Mouse (Mus musculus) midbrain, postnatal 0 days (tissue): ENCODE data around the gene Gpr132. TPM values are rescaled to one million over a fixed set of nuclear protein-coding genes. Genes with fewer than 3 reads are reported as not detected.
"Not testable (repeated sequence)": the region's sequence is repeated elsewhere in the genome, so short reads cannot be mapped to it uniquely, and the experiment has no call there.

ENCODE experiments used
- ATAC-seq: fragments of 200-750 bp; cut with Nextera tagmentation; 2 replicates; pipeline ENCODE4 v1.8.0; 2017; ENCODE audit warnings: moderate number of reproducible peaks, mild to moderate bottlenecking, moderate TSS enrichment, moderate library complexity; ENCODE audit not compliant: low FRiP score
- DNase-seq: peaks from one replicate; pipeline ENCODE4 v3.0.0-alpha.2; 2015; ENCODE audit warnings: low spot score
- H3K27ac ChIP-seq: fragments of 300-500 bp; sonication (generic); 2 replicates; pipeline ENCODE4 v1.5.1; 2014; ENCODE audit warnings: low read depth, mild to moderate bottlenecking, low read length, mixed read lengths
- H3K27me3 ChIP-seq: fragments of 300-500 bp; sonication (generic); 2 replicates; pipeline ENCODE4 v1.6.1; 2014; ENCODE audit warnings: low read length, control low read depth, mixed read lengths; ENCODE audit not compliant: insufficient read depth
- H3K36me3 ChIP-seq: fragments of 300-500 bp; sonication (generic); 2 replicates; pipeline ENCODE4 v1.6.1; 2014; ENCODE audit warnings: low read length, control low read depth, mixed read lengths; ENCODE audit not compliant: insufficient read depth
- H3K4me1 ChIP-seq: fragments of 300-500 bp; sonication (generic); 2 replicates; pipeline ENCODE4 v1.6.1; 2014; ENCODE audit warnings: mild to moderate bottlenecking, control low read depth, antibody characterized with exemption, low read length, mixed read lengths; ENCODE audit not compliant: insufficient read depth
- H3K4me2 ChIP-seq: fragments of 300-500 bp; sonication (generic); 2 replicates; pipeline ENCODE4 v1.6.1; 2014; ENCODE audit warnings: low read depth, mild to moderate bottlenecking, low read length, mixed read lengths; ENCODE audit not compliant: poor library complexity, severe bottlenecking
- H3K4me3 ChIP-seq: fragments of 300-500 bp; sonication (generic); 2 replicates; pipeline ENCODE4 v1.5.1; 2014; ENCODE audit warnings: low read depth, mild to moderate bottlenecking, low read length, moderate library complexity
- H3K9ac ChIP-seq: fragments of 300-500 bp; sonication (generic); replicated peaks from 2 replicates; pipeline ENCODE4 v1.6.1; 2014; ENCODE audit warnings: mild to moderate bottlenecking, low read length, moderate library complexity, mixed read lengths; ENCODE audit not compliant: poor library complexity, severe bottlenecking
- H3K9me3 ChIP-seq: fragments of 300-500 bp; sonication (generic); 2 replicates; pipeline ENCODE4 v1.6.1; 2016; ENCODE audit warnings: low read length, control low read depth
- CTCF ChIP-seq: IDR thresholded peaks from 2 replicates; pipeline ENCODE4 v1.5.1; 2016; ENCODE audit warnings: antibody characterized with exemption, mild to moderate bottlenecking
- WGBS: fragments of 180-500 bp; shearing (Covaris S2); extraction: QIAGEN DNeasy Blood & Tissue Kit; methylation state at CpG from one replicate; pipeline ENCODE4 v1.1.7; 2014; 5-methylcytosine and 5-hydroxymethylcytosine counted together
- polyA plus RNA-seq: library from polyadenylated mRNA; unstranded; fragments of >200 nt; fragmentation: Nextera tagmentation; extraction: Ambion mirVana; gene quantifications from 2 replicates; pipeline ENCODE4 v1.2.1, GENCODE M21; 2015
- total RNA-seq: library from RNA; depleted of rRNA; stranded (reverse); fragments of >200 nt; gene quantifications from 2 replicates; pipeline ENCODE4 v1.2.3, GENCODE M21; 2014

Gene Gpr132
- total and polyA plus RNA-seq, 2 experiments from 2014 or later: 0.06 to 0.16 TPM

- no peak for ATAC-seq
- Histone ChIP-seq H3K9ac (no peak overlapping the region), H3K9me3 (no peaks in the 10 kb centered on the region), H3K4me2 (no peak overlapping the region), H3K4me3 (no peak overlapping the region), H3K36me3 (no peaks in the 10 kb centered on the region), H3K4me1 (no peaks in the 10 kb centered on the region), H3K27me3 (no peaks in the 10 kb centered on the region), H3K27ac (no peak overlapping the region)
- WGBS: 85% methylated on average over 11 of the region's 11 CpGs
- DNase-seq: no peak
- no peak for TF ChIP-seq CTCF
Measured at GRCm38 (mm10) chr12:112853050-112853729, 14.8 kb downstream of the Gpr132 start.

- DNase-seq: no peak
- no peaks in the 10 kb centered on the region for H3K4me1 ChIP-seq
- no peak overlapping the region for H3K4me2 ChIP-seq
- no peaks in the 10 kb centered on the region for H3K9me3 ChIP-seq
- no peak for ATAC-seq
- H3K27ac ChIP-seq: no peak overlapping the region
- no peak overlapping the region for H3K9ac ChIP-seq
- no peak for TF ChIP-seq CTCF
- H3K36me3 ChIP-seq: no peaks in the 10 kb centered on the region
- no peak overlapping the region for H3K4me3 ChIP-seq
- H3K27me3 ChIP-seq: no peaks in the 10 kb centered on the region
- WGBS: 50% methylated on average over 5 of the region's 8 CpGs
Measured at GRCm38 (mm10) chr12:112851116-112851515, 16.9 kb downstream of the Gpr132 start.

- no peak for TF ChIP-seq CTCF
- no peak overlapping the region for H3K9ac ChIP-seq
- H3K4me1 ChIP-seq: no peaks in the 10 kb centered on the region
- WGBS: 78% methylated on average over 9 of the region's 9 CpGs
- no peak for ATAC-seq
- DNase-seq: no peak
- no peak overlapping the region for H3K4me3 ChIP-seq
- H3K27ac ChIP-seq: no peak overlapping the region
- H3K36me3 ChIP-seq: no peaks in the 10 kb centered on the region
- H3K9me3 ChIP-seq: no peaks in the 10 kb centered on the region
- no peak overlapping the region for H3K4me2 ChIP-seq
- no peaks in the 10 kb centered on the region for H3K27me3 ChIP-seq
Measured at GRCm38 (mm10) chr12:112850344-112850743, 17.7 kb downstream of the Gpr132 start.

GRCm38 (mm10) chr12:112849235-112850022 is 18.6 kb downstream of the Gpr132 start:
- 80% methylated on average over 11 of the region's 11 CpGs for whole genome bisulfite sequencing
- peak; percentile 10 for DNase-seq
- Histone ChIP-seq H3K9ac (no peak overlapping the region), H3K27ac (no peak overlapping the region), H3K27me3 (no peaks in the 10 kb centered on the region), H3K4me3 (no peak overlapping the region), H3K36me3 (no peaks in the 10 kb centered on the region), H3K9me3 (no peaks in the 10 kb centered on the region), H3K4me1 (no peaks in the 10 kb centered on the region), H3K4me2 (no peak overlapping the region)
- ATAC-seq: no peak
- TF ChIP-seq CTCF: peak; percentile 26; the same call in 1 of the 2 replicates

- H3K36me3 ChIP-seq: no peaks in the 10 kb centered on the region
Measured at GRCm38 (mm10) chr12:112847880-112848279, 20.1 kb downstream of the Gpr132 start.

GRCm38 (mm10) chr12:112843803-112844202 is 24.2 kb downstream of the Gpr132 start:
- peak; percentile 88 for TF ChIP-seq CTCF
- no peaks in the 10 kb centered on the region for H3K9me3 ChIP-seq
- H3K36me3 ChIP-seq: no peaks in the 10 kb centered on the region
- H3K9ac ChIP-seq: no peak overlapping the region
- no peak for ATAC-seq
- H3K4me2 ChIP-seq: no peak overlapping the region
- WGBS: 21% methylated on average over 3 of the region's 3 CpGs
- H3K4me1 ChIP-seq: no peaks in the 10 kb centered on the region
- H3K27ac ChIP-seq: no peak overlapping the region
- H3K27me3 ChIP-seq: no peaks in the 10 kb centered on the region
- DNase-seq: peak; percentile 75
- no peak overlapping the region for H3K4me3 ChIP-seq

More at GRCm38 (mm10) chr12:112847880-112848279, 20.1 kb downstream of the Gpr132 start:
- no peak for ATAC-seq
- 100% methylated on average over 2 of the region's 2 CpGs for WGBS
- Histone ChIP-seq H3K9me3 (no peaks in the 10 kb centered on the region), H3K4me3 (no peak overlapping the region), H3K4me2 (no peak overlapping the region), H3K4me1 (no peaks in the 10 kb centered on the region), H3K27ac (no peak overlapping the region), H3K27me3 (no peaks in the 10 kb centered on the region), H3K9ac (no peak overlapping the region)
- no peak for DNase-seq
- no peak for TF ChIP-seq CTCF

GRCm38 (mm10) chr12:112842128-112842527 is 25.9 kb downstream of the Gpr132 start:
- not testable (repeated sequence) for H3K27me3 ChIP-seq, H3K9me3 ChIP-seq, H3K4me2 ChIP-seq, ATAC-seq, H3K27ac ChIP-seq, H3K4me3 ChIP-seq, H3K36me3 ChIP-seq, H3K9ac ChIP-seq, H3K4me1 ChIP-seq, DNase-seq
- 81% methylated on average over 2 of the region's 2 CpGs for WGBS

GRCm38 (mm10) chr12:112841338-112841892 is 26.6 kb downstream of the Gpr132 start:
- H3K4me2 ChIP-seq, H3K9ac ChIP-seq, H3K4me3 ChIP-seq, DNase-seq, H3K9me3 ChIP-seq, H3K27me3 ChIP-seq, H3K4me1 ChIP-seq, H3K27ac ChIP-seq, ATAC-seq, H3K36me3 ChIP-seq: not testable (repeated sequence)
- 78% methylated on average over 4 of the region's 4 CpGs for WGBS
